8 mouse cellular contexts compared by ENCODE assay signal in the genomic region with DNA sequence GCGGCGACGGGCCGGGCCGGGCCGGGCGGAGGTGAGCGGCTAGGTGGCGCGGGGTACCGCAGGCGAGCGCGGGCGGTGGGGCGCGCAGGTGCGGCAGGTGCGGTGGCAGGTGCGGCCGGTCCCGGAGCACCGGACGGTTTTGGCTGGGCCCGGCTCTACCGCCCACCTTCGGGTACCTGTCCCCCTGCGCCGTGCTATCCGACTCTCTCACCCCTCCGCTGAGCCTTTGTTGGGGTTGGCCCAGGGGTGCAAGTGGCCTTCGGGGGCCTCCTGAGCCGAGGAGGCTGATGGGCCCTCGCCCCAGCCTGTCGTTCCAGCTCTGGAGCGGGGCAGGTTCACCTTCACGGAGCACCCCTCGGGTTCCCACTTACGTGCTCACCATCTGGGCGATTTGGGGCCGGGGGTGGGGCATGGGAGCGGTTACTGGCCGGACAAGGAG. TPM values are rescaled to one million over a fixed set of nuclear protein-coding genes. Genes with fewer than 3 reads are reported as not detected.
A peak's percentile ranks its signal among the peaks of the same experiment; 100 is the strongest.
DNase-seq lines count a peak whose midpoint lies in the region; ATAC-seq lines count a peak whose summit lies in the region.

No protein-coding gene starts in this region.

- DNase-seq in embryonic facial prominence, embryonic 10.5 days (ENCODE audit: low spot score): peak; percentile 53
- DNase-seq in hindbrain, embryonic 14.5 days (ENCODE audit: low spot score): no peak
- DNase-seq in left cerebral cortex, postnatal 14 days (ENCODE audit: low spot score in 2 of 2): no peak
- no peak for DNase-seq in right cerebral cortex, adult 2 months (ENCODE audit: low spot score in 2 of 2)

- no peaks in the 10 kb centered on the region for H3K27me3 ChIP-seq in megakaryocyte, embryonic 14.5 days (replicated peaks)
- no peaks in the 10 kb centered on the region for H3K27me3 ChIP-seq in embryonic facial prominence, embryonic 10.5 days (replicated peaks; ENCODE audit: low read depth, poor library complexity, severe bottlenecking)
- H3K27me3 ChIP-seq in hindbrain, embryonic 14.5 days (ENCODE audit: control insufficient read depth, insufficient read depth, low read length): no peaks in the 10 kb centered on the region
- H3K27me3 ChIP-seq in lung, embryonic 16.5 days (ENCODE audit: control insufficient read depth, insufficient read depth, low read depth, low read length): no peaks in the 10 kb centered on the region
- H3K27me3 ChIP-seq in stomach, embryonic 14.5 days (ENCODE audit: control insufficient read depth, insufficient read depth, low read length): no peaks in the 10 kb centered on the region

- H3K4me2 ChIP-seq in hindbrain, embryonic 14.5 days (replicated peaks): peak overlapping the region; percentile 89
- H3K4me2 ChIP-seq in lung, embryonic 16.5 days (ENCODE audit: low read depth, low read length): peak overlapping the region; percentile 78
- H3K4me2 ChIP-seq in stomach, embryonic 14.5 days (replicated peaks; ENCODE audit: low read depth, low read length): peak overlapping the region; percentile 51

- peaks cover 29% of the 10 kb centered on the region for H3K36me3 ChIP-seq in megakaryocyte, embryonic 14.5 days (replicated peaks; ENCODE audit: low read length)
- H3K36me3 ChIP-seq in embryonic facial prominence, embryonic 10.5 days (replicated peaks): peaks cover 34% of the 10 kb centered on the region
- peaks cover 15% of the 10 kb centered on the region for H3K36me3 ChIP-seq in hindbrain, embryonic 14.5 days (replicated peaks; ENCODE audit: control insufficient read depth, insufficient read depth)
- H3K36me3 ChIP-seq in lung, embryonic 16.5 days (ENCODE audit: control insufficient read depth, insufficient read depth, low read length): no peaks in the 10 kb centered on the region
- peaks cover 7% of the 10 kb centered on the region; the same call in 1 of the 2 replicates for H3K36me3 ChIP-seq in stomach, embryonic 14.5 days (ENCODE audit: control insufficient read depth, insufficient read depth, low read length)

- H3K9ac ChIP-seq in hindbrain, embryonic 14.5 days: peak overlapping the region; percentile 95
- H3K9ac ChIP-seq in lung, embryonic 16.5 days (ENCODE audit: low read length): peak overlapping the region; percentile 93
- peak overlapping the region; percentile 84 for H3K9ac ChIP-seq in stomach, embryonic 14.5 days (replicated peaks; ENCODE audit: low read depth, low read length)

- peak overlapping the region; percentile 95 for H3K4me3 ChIP-seq in megakaryocyte, embryonic 14.5 days (replicated peaks)
- peak overlapping the region; percentile 92 for H3K4me3 ChIP-seq in embryonic facial prominence, embryonic 10.5 days
- H3K4me3 ChIP-seq in hindbrain, embryonic 14.5 days (replicated peaks; ENCODE audit: low read length): peak overlapping the region; percentile 98
- peak overlapping the region; percentile 91 for H3K4me3 ChIP-seq in lung, embryonic 16.5 days (ENCODE audit: low read length)
- peak overlapping the region; percentile 85 for H3K4me3 ChIP-seq in stomach, embryonic 14.5 days (ENCODE audit: low read depth, low read length)

- H3K27ac ChIP-seq in embryonic facial prominence, embryonic 10.5 days (replicated peaks): peak overlapping the region; percentile 93
- H3K27ac ChIP-seq in hindbrain, embryonic 14.5 days: peak overlapping the region; percentile 92
- peak overlapping the region; percentile 98 for H3K27ac ChIP-seq in lung, embryonic 16.5 days (ENCODE audit: low read length)
- H3K27ac ChIP-seq in stomach, embryonic 14.5 days (ENCODE audit: low read length): no peak overlapping the region

- H3K9me3 ChIP-seq in megakaryocyte, embryonic 14.5 days: no peaks in the 10 kb centered on the region
- no peaks in the 10 kb centered on the region for H3K9me3 ChIP-seq in embryonic facial prominence, embryonic 10.5 days
- no peaks in the 10 kb centered on the region for H3K9me3 ChIP-seq in hindbrain, embryonic 14.5 days (ENCODE audit: control insufficient read depth, low read length)
- H3K9me3 ChIP-seq in lung, embryonic 16.5 days (ENCODE audit: control insufficient read depth, low read length): no peaks in the 10 kb centered on the region
- no peaks in the 10 kb centered on the region for H3K9me3 ChIP-seq in stomach, embryonic 14.5 days (ENCODE audit: control insufficient read depth, low read depth, low read length)

- intact Hi-C loops in left cerebral cortex, postnatal 14 days (cut with DNase I): no loop called here

- peaks cover 52% of the 10 kb centered on the region for H3K4me1 ChIP-seq in megakaryocyte, embryonic 14.5 days
- peaks cover 26% of the 10 kb centered on the region for H3K4me1 ChIP-seq in embryonic facial prominence, embryonic 10.5 days
- peaks cover 20% of the 10 kb centered on the region for H3K4me1 ChIP-seq in hindbrain, embryonic 14.5 days (replicated peaks; ENCODE audit: control insufficient read depth, insufficient read depth, low read length)
- H3K4me1 ChIP-seq in lung, embryonic 16.5 days (replicated peaks; ENCODE audit: control insufficient read depth, insufficient read depth, low read length): peaks cover 11% of the 10 kb centered on the region
- H3K4me1 ChIP-seq in stomach, embryonic 14.5 days (ENCODE audit: control insufficient read depth, insufficient read depth, low read length): peaks cover 11% of the 10 kb centered on the region

- under 1% methylated on average over 43 of the region's 43 CpGs for WGBS in embryonic facial prominence, embryonic 10.5 days
- WGBS in hindbrain, embryonic 14.5 days: under 1% methylated on average over 24 of the region's 43 CpGs
- WGBS in lung, embryonic 16.5 days: under 1% methylated on average over 29 of the region's 43 CpGs
- 0% methylated on average over 24 of the region's 43 CpGs for WGBS in stomach, embryonic 14.5 days

- ATAC-seq in megakaryocyte, adult 5-6 weeks (ENCODE audit: poor library complexity, severe bottlenecking): no peak
- ATAC-seq in hindbrain, embryonic 14.5 days (ENCODE audit: low FRiP score): peak; percentile 57
- peak; percentile 18 for ATAC-seq in lung, embryonic 16.5 days (ENCODE audit: low read depth)
- ATAC-seq in stomach, embryonic 14.5 days (ENCODE audit: insufficient number of reproducible peaks, insufficient read depth, low FRiP score, low read depth): peak; percentile 3; the same call in 1 of the 2 replicates

RNA-seq across cellular contexts. Expression of a gene that starts 0.6 kb away (rescaled TPM):
- polyA plus RNA-seq in megakaryocyte, embryonic 14.5 days (2012; ENCODE audit: insufficient read depth, low replicate concordance): 225 and 608 TPM in 2 replicates
- 37.8 and 39.0 TPM in 2 replicates for total RNA-seq in megakaryocyte, adult 5-6 weeks (2015)
- 7.9 and 12.6 TPM in 2 replicates for total RNA-seq in megakaryocyte, adult 5-6 weeks (2017)
- 13.1 and 13.6 TPM in 2 replicates for polyA plus RNA-seq in embryonic facial prominence, embryonic 10.5 days (2016; fragmentation: Nextera tagmentation; extraction: Ambion mirVana)
- polyA plus RNA-seq in hindbrain, embryonic 14.5 days (2014; fragmentation: Nextera tagmentation; extraction: Ambion mirVana): 31.7 and 33.5 TPM in 2 replicates
- polyA plus RNA-seq in lung, embryonic 16.5 days (2015; fragmentation: Nextera tagmentation; extraction: Ambion mirVana): 9.3 and 10.9 TPM in 2 replicates
- polyA plus RNA-seq in stomach, embryonic 14.5 days (2014; fragmentation: Nextera tagmentation; extraction: Ambion mirVana): 12.6 and 14.3 TPM in 2 replicates
- 100 to 1,000 TPM; 202 to 213 TPM for total RNA-seq in left cerebral cortex, postnatal 14 days (2021)

RNA-seq across cellular contexts. Expression of a gene that starts 25.7 kb away (rescaled TPM):
- 18.2 and 172 TPM in 2 replicates for polyA plus RNA-seq in megakaryocyte, embryonic 14.5 days (2012; ENCODE audit: insufficient read depth, low replicate concordance)
- total RNA-seq in megakaryocyte, adult 5-6 weeks (2015): 3,541 and 3,784 TPM in 2 replicates
- 1,457 and 1,607 TPM in 2 replicates for total RNA-seq in megakaryocyte, adult 5-6 weeks (2017)
- 6,156 and 6,219 TPM in 2 replicates for polyA plus RNA-seq in embryonic facial prominence, embryonic 10.5 days (2016; fragmentation: Nextera tagmentation; extraction: Ambion mirVana)
- polyA plus RNA-seq in hindbrain, embryonic 14.5 days (2014; fragmentation: Nextera tagmentation; extraction: Ambion mirVana): 4,304 and 4,427 TPM in 2 replicates
- 5,388 and 5,620 TPM in 2 replicates for polyA plus RNA-seq in lung, embryonic 16.5 days (2015; fragmentation: Nextera tagmentation; extraction: Ambion mirVana)
- 5,529 and 5,614 TPM in 2 replicates for polyA plus RNA-seq in stomach, embryonic 14.5 days (2014; fragmentation: Nextera tagmentation; extraction: Ambion mirVana)
- 1,000 to 10,000 TPM; 2,019 to 2,143 TPM for total RNA-seq in left cerebral cortex, postnatal 14 days (2021)

RNA-seq across cellular contexts. Expression of a gene that starts 54.7 kb away (rescaled TPM):
- polyA plus RNA-seq in megakaryocyte, embryonic 14.5 days (2012; ENCODE audit: insufficient read depth, low replicate concordance): 23.2 and 32.7 TPM in 2 replicates
- 235 and 240 TPM in 2 replicates for total RNA-seq in megakaryocyte, adult 5-6 weeks (2015)
- 173 and 184 TPM in 2 replicates for total RNA-seq in megakaryocyte, adult 5-6 weeks (2017)
- polyA plus RNA-seq in embryonic facial prominence, embryonic 10.5 days (2016; fragmentation: Nextera tagmentation; extraction: Ambion mirVana): 746 and 786 TPM in 2 replicates
- 239 and 249 TPM in 2 replicates for polyA plus RNA-seq in hindbrain, embryonic 14.5 days (2014; fragmentation: Nextera tagmentation; extraction: Ambion mirVana)
- polyA plus RNA-seq in lung, embryonic 16.5 days (2015; fragmentation: Nextera tagmentation; extraction: Ambion mirVana): 581 and 621 TPM in 2 replicates
- polyA plus RNA-seq in stomach, embryonic 14.5 days (2014; fragmentation: Nextera tagmentation; extraction: Ambion mirVana): 524 and 623 TPM in 2 replicates
- total RNA-seq in left cerebral cortex, postnatal 14 days (2021): 10 to 100 TPM; 29.5 to 34.4 TPM

Comparison
In these comparisons a context has a peak if more than half of its experiments do, and no peak if none do; other contexts are left out.
1. RNA of a gene that starts 25.7 kb away (polyA plus RNA-seq): 6,156 to 6,219 TPM in embryonic facial prominence, embryonic 10.5 days, 5,388 to 5,620 TPM in lung, embryonic 16.5 days, 5,529 to 5,614 TPM in stomach, embryonic 14.5 days and 4,304 to 4,427 TPM in hindbrain, embryonic 14.5 days; 18.2 to 172 TPM in megakaryocyte, embryonic 14.5 days; every median in the first group is over 10 times any median in the second.
2. Peak in every context shown above with its lines, with median percentiles within 50 percentile points of each other: H3K4me3 ChIP-seq, H3K4me2 ChIP-seq and H3K9ac ChIP-seq.